Mouse (Mus musculus) layer of hippocampus, postnatal 10 days (tissue): ENCODE results near the gene Itga4. TPM values are rescaled to one million over a fixed set of nuclear protein-coding genes. Genes with fewer than 3 reads are reported as not detected.

ENCODE experiments used
- DNase-seq, 2 experiments: peaks; one replicate each; pipeline ENCODE4 v3.0.0; 2021; ENCODE audit warnings: low spot score in 2 of 2
- long read RNA-seq: library from polyadenylated mRNA; stranded (forward); transcript quantifications from one replicate; pipeline ENCODE4 v2.0.0, GENCODE M21; 2023
- total RNA-seq, 2 experiments: library from RNA; stranded (reverse); gene quantifications; 2 replicates each; pipeline ENCODE4 v1.2.3; 2021

The Itga4 gene
- total RNA-seq: 10 to 100 TPM; 16.5 to 18.1 TPM
- long read RNA-seq, partial matches to known transcripts: 1 of 3 reads
- long read RNA-seq, other reads (novel, unspliced or antisense): 2 of 3 reads

DNA sequence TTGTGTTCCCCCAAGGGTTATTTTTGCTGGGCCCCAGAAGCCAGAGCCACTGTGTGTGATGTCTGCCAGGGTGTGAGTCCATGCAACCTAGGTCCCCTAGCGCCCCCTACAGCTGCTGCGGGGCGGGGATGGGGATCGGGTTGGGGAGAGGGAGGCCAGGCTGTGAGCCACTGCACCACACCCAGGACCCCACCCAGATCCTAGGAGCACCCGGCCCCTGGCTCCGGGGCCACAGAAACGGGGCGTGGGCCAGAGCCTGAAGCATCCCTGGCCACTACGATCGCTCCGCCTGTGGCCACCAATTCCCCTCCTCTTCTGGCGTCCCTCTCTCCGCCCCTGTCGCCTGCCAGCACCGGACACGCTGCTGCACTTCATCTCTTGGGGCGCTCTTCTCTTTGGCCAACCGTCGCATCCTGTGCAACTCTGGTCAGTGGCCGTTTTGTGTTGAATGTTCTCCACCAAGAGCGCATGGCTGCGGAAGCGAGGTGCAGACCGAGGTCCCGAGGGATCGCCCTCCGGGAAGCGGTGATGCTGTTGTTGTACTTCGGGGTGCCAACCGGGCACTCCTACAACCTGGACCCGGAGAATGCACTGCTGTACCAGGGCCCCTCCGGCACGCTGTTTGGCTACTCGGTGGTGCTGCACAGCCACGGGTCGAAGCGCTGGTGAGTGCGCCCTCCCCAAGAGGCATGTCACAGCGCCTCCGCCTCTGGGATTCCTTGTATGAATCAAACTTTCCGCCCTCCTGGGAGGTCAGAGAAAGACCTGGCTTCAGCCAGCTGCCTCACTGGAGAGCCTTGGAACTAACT is at the start of gene Itga4:
Itga4 (plus strand) TSS at position 235 of the 809 bp plus-strand sequence.
- DNase-seq: peak; percentile 88 to 90

DNA sequence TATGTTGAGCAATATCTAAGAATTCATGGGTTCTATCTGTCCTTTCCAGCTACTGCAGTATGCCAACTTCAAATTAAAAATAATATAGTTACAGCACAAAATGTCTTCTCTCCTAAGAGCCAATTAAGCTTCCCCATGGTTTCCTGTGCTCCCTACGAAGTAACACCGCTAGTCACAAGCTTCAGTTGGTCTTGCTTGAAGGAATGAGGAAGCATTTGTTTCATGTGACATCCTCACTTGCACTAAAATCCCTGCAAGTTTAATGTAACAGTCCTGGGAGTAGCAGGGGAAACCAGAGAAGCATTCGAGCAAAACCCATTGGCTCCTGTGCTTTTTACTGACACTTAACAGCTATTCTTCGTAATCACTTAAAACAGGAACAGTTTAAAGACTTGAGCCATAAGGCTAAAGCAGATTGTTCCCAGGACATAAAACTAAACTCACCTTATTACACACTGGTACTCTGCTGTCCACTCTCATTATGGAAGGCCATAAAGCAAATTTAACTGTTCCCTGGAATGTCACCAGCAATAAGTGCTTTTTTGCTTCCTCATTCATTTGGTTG is 49.0 kb upstream of the Itga4 start:
- no peak for DNase-seq

DNA sequence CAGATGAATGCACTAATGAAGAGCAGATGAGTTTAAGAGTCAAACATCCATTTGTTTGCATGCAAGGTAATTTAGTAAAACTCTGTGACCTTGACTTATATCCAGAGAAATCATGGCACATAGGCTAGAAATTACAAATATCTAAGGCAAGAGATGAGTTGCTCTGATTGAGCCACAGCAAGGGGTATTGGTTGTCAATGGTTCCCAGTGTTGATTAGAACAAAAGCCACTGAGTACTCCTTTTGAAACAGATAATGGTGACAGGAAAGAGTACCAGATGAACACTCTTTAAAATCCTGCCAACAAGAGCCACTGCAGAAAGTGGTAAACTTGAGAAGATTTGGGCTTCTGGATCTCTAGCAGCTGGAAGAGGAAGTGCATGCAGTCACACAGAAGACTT is 40.2 kb upstream of the Itga4 start:
- no peak for DNase-seq

DNA sequence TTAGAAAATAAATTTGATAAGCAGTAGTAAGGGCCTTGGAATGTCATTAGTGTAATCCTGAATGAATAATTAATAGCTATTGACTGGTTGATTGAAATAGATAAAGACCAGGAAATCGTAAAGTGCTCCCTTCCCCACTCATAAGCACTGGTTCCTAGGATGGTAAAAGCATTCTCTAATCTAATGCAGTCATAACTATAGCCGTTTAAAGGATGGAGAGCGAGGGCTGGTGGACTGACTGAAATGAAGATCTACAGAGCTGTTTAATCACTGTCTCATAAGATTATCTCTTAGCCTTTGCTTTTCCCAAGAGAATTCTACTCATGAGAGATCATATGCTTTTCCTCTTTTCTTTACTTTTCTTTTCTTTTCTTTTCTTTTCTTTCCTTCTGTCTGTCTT is 39.7 kb upstream of the Itga4 start:
- no peak for DNase-seq

DNA sequence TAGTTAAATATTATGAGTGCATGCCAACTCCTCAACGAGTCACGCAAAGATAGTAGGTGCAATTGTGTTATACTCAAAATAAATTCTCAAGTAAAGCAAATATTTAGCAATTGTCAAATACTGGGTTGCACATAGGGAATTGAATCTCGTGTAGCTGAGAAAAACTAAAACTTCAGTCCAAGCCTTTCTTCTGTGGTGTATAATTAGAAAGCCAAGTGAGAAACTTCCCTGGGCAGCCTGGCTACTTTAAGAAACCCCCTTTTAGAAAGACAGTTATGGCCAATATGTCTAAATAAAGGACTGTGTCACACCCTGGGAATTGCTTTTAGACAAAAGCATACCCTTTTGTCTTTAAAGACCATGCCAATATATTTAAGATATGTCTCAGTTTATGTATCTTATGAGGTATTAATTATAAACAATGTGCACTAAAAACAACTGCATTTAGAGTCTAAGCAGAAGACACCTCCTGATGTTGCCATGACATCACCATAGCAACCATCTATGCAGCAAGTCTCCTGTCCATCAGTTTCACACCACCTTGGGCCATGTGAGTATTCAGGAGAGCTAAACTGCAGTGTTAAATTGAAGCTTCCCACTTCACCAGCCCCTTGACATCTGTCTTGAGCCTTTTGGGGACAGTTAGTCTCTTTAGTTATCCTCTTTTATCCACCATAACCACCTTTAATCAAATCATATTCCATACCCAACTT is 30.4 kb upstream of the Itga4 start:
- DNase-seq: no peak

DNA sequence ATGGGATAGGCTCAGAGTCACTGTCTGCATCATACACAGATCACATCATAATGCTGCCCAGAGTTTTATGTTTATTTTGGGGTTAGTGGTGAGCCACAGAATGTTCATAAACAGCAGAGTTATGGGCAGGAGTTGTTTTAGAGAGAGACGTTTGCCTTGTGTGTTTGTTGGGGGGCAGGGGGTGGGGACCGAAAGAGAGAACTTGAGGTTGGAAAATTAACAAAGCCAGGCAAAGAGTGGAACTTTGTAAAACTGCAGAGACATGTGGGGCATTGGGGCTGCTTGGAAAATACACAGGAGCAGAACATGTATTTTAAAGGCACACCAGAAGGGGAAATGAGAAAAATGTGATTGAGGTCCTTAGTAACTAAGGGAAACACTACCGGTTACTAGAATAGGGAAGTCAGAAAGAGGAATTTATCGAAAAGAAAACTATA is 27.4 kb upstream of the Itga4 start:
- DNase-seq: no peak

DNA sequence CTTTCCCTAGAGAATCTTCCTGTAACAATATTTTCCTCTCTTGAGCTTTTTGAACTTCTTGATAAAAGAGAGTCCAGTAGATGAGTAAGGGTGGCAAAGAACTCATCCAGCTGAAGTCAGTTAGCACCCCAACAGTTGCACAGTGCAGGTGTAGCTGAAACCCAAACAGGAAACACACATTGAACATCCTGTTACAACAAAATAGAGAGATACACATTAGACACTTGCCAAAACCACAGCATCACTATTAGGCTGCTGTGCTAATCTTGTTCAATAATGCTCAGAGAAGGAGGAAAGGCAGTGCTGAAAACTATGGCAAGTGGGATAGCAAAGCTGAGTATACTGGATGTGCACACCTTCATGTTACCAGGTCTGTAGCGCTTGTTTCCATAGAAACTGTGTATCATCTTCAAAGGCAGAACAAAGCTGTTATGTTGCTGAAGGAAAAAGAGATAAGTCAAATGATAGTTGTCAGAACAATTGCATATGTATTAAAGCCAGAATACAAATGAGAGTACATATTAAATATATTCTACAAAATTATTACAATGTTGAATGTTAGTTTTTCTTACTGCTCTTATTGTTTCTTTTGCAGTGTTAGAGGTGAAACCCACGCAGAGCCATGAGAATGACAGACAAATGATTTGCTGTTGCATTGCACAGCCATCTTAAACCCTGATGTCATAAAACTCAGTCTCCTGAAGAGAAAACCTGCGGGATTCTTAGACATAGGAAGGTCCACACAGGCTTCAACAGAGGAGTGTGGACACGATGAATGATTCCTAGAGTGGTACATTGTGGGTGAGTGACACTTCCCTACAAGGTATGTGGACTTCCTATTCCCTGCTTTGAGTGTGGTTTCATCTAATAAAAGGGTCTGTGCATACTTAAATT is 23.9 kb upstream of the Itga4 start:
- DNase-seq: no peak

DNA sequence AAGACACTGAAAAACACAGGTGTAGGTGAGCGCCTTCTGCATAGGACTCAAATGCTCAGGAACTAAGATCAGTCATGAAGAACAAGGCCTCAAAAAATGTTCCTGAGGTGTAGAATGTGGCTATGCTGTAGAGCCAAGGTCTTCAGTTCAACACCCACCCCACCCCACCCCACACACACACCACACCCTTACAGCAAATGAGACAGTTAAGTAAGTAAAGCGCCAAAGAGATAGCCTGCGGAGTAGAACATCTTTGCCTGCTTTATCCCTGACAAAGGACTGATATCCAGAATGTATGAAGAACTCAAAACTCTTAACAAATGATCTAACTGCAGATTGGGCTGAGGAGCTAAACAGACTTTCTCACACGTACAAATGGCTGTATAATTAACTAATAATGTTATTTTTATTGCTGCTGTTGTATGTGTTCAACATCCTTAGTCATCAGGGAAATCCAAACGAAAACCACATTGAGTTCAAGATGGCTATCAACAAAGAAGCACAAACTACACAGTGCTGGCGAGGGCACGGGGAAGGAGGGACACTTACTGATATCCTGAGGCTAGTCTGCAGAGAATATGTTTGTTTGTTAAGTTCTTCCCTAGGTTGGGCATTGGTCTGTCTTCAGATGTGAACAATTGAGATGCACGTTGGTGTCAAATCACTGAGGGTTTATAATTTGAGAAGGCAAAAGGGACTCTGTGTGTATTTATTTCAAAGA is 19.3 kb upstream of the Itga4 start:
- no peak for DNase-seq

DNA sequence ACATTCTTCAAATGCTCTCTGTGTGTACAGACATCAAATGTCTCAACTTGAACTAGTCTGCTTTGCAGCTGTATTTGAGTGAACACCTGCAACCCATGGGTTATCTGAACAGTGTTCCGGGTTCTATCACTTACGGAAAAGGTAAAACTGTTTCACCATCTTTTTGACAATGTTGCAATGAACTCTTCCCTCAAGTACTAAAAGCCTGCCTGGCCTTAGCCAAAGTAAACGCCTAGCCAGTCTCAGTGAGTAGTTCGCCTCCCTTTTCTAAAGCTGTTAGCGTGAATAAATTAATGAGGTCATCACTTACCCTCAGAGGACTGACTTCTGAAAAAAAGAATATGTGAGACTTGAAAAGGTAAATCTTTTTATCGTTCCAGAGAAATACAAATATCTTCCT is 18.0 kb upstream of the Itga4 start:
- DNase-seq: no peak

DNA sequence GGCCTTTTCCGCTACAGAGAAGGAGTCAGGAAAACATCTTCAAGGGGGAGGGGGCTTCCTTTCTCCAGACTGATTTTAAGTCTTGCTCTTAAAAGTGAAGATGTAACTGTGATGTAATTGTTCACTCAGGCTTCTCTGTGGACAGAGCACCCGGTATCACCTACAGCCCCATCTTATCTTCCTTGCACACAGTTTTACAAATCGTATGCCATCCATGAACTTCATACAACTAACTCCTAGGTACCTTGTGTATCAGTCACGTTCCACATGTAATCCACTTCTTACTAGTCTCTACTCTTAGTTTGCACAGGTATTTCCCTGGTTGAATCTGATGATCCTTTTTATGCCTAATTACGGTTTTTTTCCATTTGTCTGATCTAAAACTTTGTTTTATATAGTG is 10.9 kb upstream of the Itga4 start:
- no peak for DNase-seq

DNA sequence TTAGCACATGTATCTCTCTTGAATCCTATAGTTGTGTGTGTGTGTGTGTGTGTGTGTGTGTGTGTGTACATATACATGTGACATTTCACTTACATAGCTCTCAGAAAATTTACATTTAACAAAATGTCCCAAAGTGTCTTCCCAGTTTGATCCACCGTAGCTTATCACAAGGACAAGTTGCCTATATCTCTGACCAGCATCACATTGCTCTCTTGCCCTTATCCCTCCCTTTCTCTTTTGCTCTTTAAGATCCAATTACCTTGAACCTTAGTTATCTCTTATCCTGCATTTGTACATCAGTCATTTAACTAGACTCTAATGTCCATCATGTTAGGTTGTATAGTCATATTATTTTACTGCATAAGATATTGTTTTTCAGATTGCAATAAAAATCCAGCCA is 10.5 kb upstream of the Itga4 start:
- DNase-seq: no peak

DNA sequence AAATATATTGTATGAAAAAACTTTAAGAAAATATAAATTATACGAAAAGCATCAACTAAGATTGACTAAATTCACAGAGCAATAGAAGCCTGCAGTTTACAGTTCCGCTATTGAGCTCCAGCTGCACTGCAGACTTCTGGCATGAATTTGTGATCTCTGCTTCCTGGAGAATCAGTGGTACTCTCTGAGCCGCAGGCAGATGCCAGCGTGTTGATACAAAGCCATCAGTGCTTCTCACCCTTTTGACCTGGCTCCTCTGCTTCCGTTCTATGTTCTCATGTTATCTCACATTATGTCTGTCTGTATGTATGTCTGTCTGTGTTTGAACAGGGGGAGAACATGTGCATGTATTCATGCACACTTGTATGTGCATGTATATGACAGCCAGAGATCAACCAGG is 6.9 kb upstream of the Itga4 start:
- no peak for DNase-seq

DNA sequence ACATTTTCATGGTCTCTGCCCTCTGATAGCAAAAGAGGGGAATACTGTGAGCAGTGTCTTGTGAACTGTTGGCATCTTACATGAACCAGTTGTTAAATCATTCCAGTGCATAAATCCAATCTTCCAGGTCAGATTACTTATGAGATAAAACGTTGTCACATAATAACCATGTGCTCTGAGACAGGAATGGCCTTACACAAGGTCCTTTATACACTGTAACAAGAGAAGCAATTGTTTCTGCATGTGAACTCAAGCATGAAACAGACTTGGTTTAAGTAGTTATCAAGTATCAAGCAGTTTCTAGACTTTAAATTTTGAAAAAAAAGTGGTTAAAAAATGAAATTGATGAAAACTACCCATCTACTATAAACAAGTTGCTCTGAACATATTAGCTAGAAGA is 4.7 kb upstream of the Itga4 start:
- no peak for DNase-seq

DNA sequence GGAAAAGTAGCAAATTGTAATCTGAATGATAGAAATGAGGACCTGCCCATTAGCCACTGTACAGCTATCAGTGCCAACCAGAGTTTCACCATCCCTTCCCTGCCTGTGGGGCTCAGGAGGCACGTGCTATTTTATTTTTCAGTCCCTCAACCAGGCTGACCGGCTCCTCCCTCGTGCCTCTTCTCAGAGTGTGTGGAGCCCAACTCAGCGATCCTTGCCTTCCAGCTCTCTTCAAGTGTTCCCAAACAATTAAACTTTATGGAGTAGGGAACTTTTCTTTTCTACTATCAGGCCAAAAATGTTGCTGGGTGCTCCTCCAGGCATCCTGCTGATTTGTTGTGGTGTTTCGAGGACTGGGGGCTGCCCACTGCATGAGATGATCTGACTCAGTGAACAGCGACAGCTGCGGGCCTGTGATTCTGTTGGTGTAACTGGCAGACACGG is 1.4 kb upstream of the Itga4 start:
- no peak for DNase-seq

DNA sequence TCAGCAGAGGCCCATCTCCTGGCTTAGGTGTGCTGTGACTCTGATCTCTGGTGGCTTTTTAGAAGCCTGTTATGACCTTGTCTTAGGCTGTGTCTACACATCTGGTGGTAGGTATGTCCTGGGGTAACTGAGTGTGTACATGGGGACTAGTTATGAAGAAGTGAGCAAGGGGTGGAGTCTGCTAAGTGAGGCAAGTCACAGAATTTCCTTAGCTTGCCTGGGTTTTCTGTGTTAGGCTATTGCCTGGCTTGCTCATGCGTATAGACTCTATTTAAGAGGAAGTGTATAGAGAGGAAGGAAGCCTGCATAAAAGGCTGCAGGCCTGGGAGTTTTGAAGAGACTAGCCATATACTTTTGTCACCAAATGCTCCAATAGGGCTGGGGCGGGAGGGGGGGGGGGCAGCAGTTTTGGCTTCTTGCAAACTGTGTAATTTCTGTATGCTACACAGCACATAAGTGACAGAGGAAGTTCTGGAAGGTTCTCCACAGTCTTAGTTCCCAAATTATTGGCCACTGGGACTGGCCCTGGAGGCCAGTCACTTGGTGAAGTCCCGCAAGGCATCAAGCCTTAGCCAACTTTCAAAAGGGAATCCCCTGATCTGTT is 536 bp upstream of the Itga4 start:
- DNase-seq: no peak

DNA sequence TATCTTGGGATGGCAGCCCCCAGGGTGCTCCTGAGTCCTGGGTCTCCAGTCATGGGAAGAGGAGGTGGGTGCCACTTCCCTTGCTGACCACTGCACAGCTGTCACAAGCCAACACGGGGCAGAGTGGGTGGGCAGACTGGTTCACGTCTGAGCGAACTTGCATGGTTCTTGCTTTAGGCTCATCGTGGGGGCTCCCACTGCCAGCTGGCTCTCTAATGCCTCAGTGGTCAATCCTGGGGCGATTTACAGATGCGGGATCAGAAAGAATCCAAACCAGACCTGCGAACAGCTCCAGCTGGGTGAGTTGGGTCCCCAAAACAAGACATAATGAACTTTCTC is 744 bp downstream of the Itga4 start:
- no peak for DNase-seq

DNA sequence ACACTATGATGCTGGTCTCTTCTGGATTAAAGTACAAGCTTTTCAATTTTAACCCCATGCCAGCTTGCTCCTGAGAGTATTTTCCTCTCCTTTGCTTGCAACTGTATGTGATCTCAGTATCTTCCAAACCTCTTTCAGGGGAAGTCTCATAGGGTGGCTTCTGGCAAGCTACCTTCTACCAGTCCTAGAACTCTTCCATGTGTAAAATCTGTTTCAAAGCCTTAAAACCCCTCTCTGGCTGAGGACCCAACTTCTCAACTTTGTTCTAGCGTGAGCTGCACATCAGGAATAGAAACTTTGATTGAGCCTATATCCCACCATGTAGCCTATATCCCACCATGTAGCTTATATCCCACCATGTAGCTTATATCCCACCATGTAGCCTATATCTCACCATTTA is 1.1 kb downstream of the Itga4 start:
- DNase-seq: no peak

DNA sequence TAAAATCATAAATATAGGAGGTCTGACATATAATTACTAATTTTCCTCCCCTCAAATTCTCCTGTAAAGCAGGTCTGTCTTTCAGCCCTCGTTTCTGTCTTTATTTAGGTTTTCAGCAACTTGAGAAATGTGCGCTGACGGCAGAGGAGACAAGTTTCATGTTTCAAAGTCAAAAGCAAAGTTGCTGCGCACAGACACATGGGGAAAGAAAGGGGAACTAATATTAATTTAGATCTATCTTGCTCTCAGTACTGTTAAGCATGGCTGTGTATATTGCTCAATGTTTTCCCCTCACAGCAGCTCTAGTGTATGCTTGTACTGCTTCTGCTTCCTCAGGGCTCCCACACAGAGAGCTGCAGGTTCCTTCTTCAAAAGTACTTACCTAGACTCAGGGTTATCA is 1.7 kb downstream of the Itga4 start:
- DNase-seq: no peak

DNA sequence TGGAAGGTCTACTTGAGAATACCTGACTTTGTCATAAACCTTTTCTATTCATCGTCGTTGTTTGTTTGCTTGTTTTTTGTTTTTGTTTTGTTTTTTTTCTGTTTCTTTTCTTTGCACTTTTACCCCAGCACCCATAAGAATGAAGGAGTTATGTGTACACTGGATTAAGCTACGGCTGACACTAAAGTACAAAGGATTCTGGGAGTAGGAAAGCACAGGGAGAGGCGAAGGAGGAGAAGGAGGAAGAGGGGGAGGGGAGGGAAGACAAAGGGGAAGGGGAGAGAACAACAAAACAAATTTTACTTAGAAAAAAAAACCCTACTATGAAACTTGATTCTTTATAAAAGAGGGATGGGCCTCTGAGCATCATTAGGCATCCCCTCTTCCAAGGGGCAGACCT is 2.2 kb downstream of the Itga4 start:
- no peak for DNase-seq

DNA sequence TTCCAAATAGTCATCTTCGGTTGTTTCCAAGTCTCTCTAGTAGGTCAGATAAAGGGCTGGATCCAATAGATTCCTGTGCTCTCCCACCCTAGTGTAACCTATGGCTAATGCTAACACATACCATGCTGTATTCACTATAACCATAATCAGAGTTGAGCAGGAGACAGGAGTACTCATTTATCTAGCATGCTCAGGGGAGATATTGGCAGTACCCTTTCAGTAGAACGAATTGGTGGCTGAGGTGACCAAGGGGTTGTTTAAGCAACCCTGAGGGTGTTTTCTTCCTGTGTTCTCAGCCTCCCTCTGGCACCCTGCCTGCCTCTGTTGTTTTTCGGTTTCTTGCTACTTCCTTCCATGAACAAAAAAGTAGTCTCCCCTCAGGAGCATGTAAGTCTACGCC is 4.1 kb downstream of the Itga4 start:
- DNase-seq: no peak
